Comparison of ENCODE assay signal across 8 mouse cellular contexts in genomic region chr1:169969516-169969886, GRCm38 (mm10). TPM values are rescaled to one million over a fixed set of nuclear protein-coding genes. Genes with fewer than 3 reads are reported as not detected.
A peak's percentile ranks its signal among the peaks of the same experiment; 100 is the strongest.
DNase-seq lines count a peak whose midpoint lies in the region; ATAC-seq and TF ChIP-seq lines count a peak whose summit lies in the region.

No protein-coding gene starts in this region.

- TF ChIP-seq CTCF in cerebellum, adult 2 months (IDR thresholded peaks at IDR 0.05; ENCODE audit: borderline replicate concordance, insufficient read depth, low read depth, low read length), result no peak
- TF ChIP-seq CTCF in thymus, adult 2 months (IDR thresholded peaks at IDR 0.05; ENCODE audit: borderline replicate concordance, control insufficient read depth, extremely low read depth, insufficient read depth, low read length, poor library complexity), result no peak

- peak overlapping the region; percentile 59 for H3K9ac ChIP-seq in liver, embryonic 12.5 days

- no peaks in the 10 kb centered on the region for H3K27me3 ChIP-seq in cerebellum, adult 2 months (ENCODE audit: control insufficient read depth, insufficient read depth, low read length)
- H3K27me3 ChIP-seq in thymus, adult 2 months (ENCODE audit: control insufficient read depth, insufficient read depth, low read length), result no peaks in the 10 kb centered on the region
- no peaks in the 10 kb centered on the region for H3K27me3 ChIP-seq in liver, embryonic 12.5 days (replicated peaks)

- H3K4me3 ChIP-seq in cerebellum, adult 2 months (replicated peaks; ENCODE audit: insufficient read depth, low read depth, low read length), result peak overlapping the region; percentile 67
- peak overlapping the region; percentile 5; the same call in 1 of the 2 replicates for H3K4me3 ChIP-seq in thymus, adult 2 months (ENCODE audit: control insufficient read depth, insufficient read depth, low read length)
- H3K4me3 ChIP-seq in liver, embryonic 12.5 days, result peak overlapping the region; percentile 62

- H3K36me3 ChIP-seq in thymus, adult 2 months (ENCODE audit: control insufficient read depth, insufficient read depth, low read length), result no peaks in the 10 kb centered on the region
- peaks cover 19% of the 10 kb centered on the region for H3K36me3 ChIP-seq in liver, embryonic 12.5 days

- peak; percentile 46 for ATAC-seq in liver, embryonic 12.5 days

- no peak for TF ChIP-seq POLR2A in cerebellum, adult 2 months (IDR thresholded peaks at IDR 0.05; ENCODE audit: borderline replicate concordance, insufficient read depth, low read length)
- TF ChIP-seq POLR2A in thymus, adult 2 months (IDR thresholded peaks at IDR 0.05; ENCODE audit: control insufficient read depth, extremely low read depth, insufficient read depth, low read length, poor library complexity), result no peak

- H3K27ac ChIP-seq in cerebellum, adult 2 months (ENCODE audit: insufficient read depth, low read length), result no peak overlapping the region
- H3K27ac ChIP-seq in thymus, adult 2 months (ENCODE audit: control insufficient read depth, insufficient read depth, low read length), result no peak overlapping the region
- peak overlapping the region; percentile 63 for H3K27ac ChIP-seq in liver, embryonic 12.5 days

- H3K4me2 ChIP-seq in liver, embryonic 12.5 days, result peak overlapping the region; percentile 82

- H3K9me3 ChIP-seq in liver, embryonic 12.5 days (replicated peaks), result no peaks in the 10 kb centered on the region

- H3K4me1 ChIP-seq in cerebellum, adult 2 months (ENCODE audit: control insufficient read depth, insufficient read depth, low read length), result no peaks in the 10 kb centered on the region
- no peaks in the 10 kb centered on the region for H3K4me1 ChIP-seq in thymus, adult 2 months (replicated peaks; ENCODE audit: control insufficient read depth, insufficient read depth, low read length)
- H3K4me1 ChIP-seq in liver, embryonic 12.5 days, result peaks cover 22% of the 10 kb centered on the region

- no peak for DNase-seq in cerebellum, adult 2 months
- DNase-seq in cerebellum, postnatal 36 days, result no peak
- no peak for DNase-seq in thymus, adult 2 months
- DNase-seq in thymus, postnatal 0 days (ENCODE audit: low spot score), result no peak
- no peak for DNase-seq in right cerebral cortex, postnatal 14 days
- DNase-seq in retina, embryonic 14.5 days (ENCODE audit: low spot score), result no peak
- DNase-seq in left cerebral cortex, adult 11 months (ENCODE audit: low spot score), result no peak

- WGBS in cerebellum, adult 2 months, result under 1% methylated on average over 9 of the region's 9 CpGs
- 2% methylated on average over 9 of the region's 9 CpGs for WGBS in thymus, adult 2 months
- 2% methylated on average over 9 of the region's 9 CpGs for WGBS in liver, embryonic 12.5 days (ENCODE audit: insufficient replicate concordance)

RNA-seq across cellular contexts. Expression of gene Hsd17b7, which starts 0.5 kb away (rescaled TPM):
- 14.4 and 15.8 TPM in 2 replicates for polyA plus RNA-seq in cerebellum, adult 2 months (2012; rRNA removed)
- 3.9 and 4.8 TPM in 2 replicates for polyA plus RNA-seq in thymus, adult 2 months (2012; rRNA removed)
- polyA plus RNA-seq in thymus, postnatal 0 days (2015; fragmentation: Nextera tagmentation; extraction: Ambion mirVana), result 9.9 and 11.0 TPM in 2 replicates
- 14.2 and 14.4 TPM in 2 replicates for polyA plus RNA-seq in liver, embryonic 12.5 days (2016; fragmentation: Nextera tagmentation; extraction: Ambion mirVana)

RNA-seq across cellular contexts. Expression of gene Ccdc190, which starts 41.1 kb away (rescaled TPM):
- polyA plus RNA-seq in cerebellum, adult 2 months (2012; rRNA removed), result 37.7 and 41.1 TPM in 2 replicates
- polyA plus RNA-seq in thymus, adult 2 months (2012; rRNA removed), result 0.23 and 0.43 TPM in 2 replicates
- 0.30 and 0.33 TPM in 2 replicates for polyA plus RNA-seq in thymus, postnatal 0 days (2015; fragmentation: Nextera tagmentation; extraction: Ambion mirVana)
- not detected in 2 replicates for polyA plus RNA-seq in liver, embryonic 12.5 days (2016; fragmentation: Nextera tagmentation; extraction: Ambion mirVana)

Comparison
In these comparisons a context has a peak if more than half of its experiments do, and no peak if none do; other contexts are left out.
1. H3K4me3 ChIP-seq: peak in every context shown above with its lines; median percentile 67 in cerebellum, adult 2 months; 62 in liver, embryonic 12.5 days; 5 in thymus, adult 2 months.
2. RNA of gene Ccdc190, which starts 41.1 kb away (polyA plus RNA-seq): 37.7 to 41.1 TPM in cerebellum, adult 2 months; 0.23 to 0.43 TPM in thymus, adult 2 months, 0.30 to 0.33 TPM in thymus, postnatal 0 days and not detected in liver, embryonic 12.5 days; every median in the first group is over 10 times any median in the second.